Mouse (Mus musculus) brain, embryonic 14.5 days (tissue): ENCODE measurements at regions not wholly inside any gene's neighbourhood (a gene's known extent, or its start where the extent isn't known, plus 50 kb on each side); places are given as distances from the start of the nearest gene placed in this dataset.

Experiments used
- CTCF ChIP-seq: fragments of 200-500 bp; IDR thresholded peaks from 2 replicates; pipeline ENCODE4 v1.5.1; 2012; ENCODE audit warnings: inconsistent platforms, mild to moderate bottlenecking, moderate library complexity, borderline replicate concordance; ENCODE audit not compliant: insufficient read depth, insufficient read length; ENCODE audit errors: extremely low read depth
- POLR2A ChIP-seq: fragments of 200-500 bp; IDR thresholded peaks from 2 replicates; pipeline ENCODE4 v1.6.1; 2012; ENCODE audit warnings: mild to moderate bottlenecking, inconsistent platforms, borderline replicate concordance; ENCODE audit not compliant: poor library complexity, insufficient read depth, insufficient read length, severe bottlenecking; ENCODE audit errors: extremely low read depth

DNA sequence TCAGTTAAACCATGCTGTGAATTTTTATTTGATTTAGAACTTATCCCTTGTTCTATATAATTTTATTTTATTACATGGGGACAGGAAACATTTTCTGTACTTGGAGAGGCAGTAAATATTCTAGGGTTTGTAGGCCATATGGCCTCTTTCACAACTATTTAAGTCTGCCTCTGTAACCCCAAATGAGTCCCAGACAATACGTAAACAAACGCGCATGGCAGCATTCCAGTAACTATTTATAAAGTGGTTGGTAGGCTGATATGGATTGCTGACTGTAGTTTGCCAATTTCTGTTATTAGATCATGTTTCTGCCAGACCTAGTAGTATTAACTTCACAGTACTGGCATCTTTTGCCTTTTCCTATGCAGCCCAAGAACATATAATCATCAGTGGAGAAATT, 111.9 kb upstream of the Cdh6 start:
- TF ChIP-seq CTCF, result no peak
- TF ChIP-seq POLR2A, result no peak
